Mouse (Mus musculus): ENCODE data around the gene Armc10. TPM values are rescaled to one million over a fixed set of nuclear protein-coding genes. Genes with fewer than 3 reads are reported as not detected.

Armc10 gene
- total and polyA plus RNA-seq, 3 experiments = 32.5 to 54.9 (median 34.1) TPM

DNA sequence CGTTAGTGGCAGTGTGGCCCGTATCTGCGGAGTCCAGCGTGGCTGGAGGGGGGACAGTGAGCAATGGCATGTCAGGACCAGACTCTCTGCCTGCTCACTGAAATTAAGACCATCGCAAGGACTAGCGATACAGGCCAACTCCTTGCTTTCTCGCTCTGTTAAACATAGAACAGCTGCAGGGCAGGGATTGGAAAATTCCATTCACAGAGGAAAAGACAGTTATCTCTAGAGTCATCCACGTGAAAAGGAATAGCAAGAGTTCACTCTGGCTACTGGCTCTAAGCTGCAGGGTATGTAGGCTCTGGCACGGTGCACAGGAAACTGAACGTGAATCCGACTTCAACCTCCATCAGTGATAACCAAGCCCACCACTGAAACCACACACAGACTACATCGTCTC, 29.4 kb downstream of the Armc10 start:
- Histone ChIP-seq H3K27me3 (ENCODE audit: insufficient read depth, low read length) (no peaks in the 10 kb centered on the region), H3K9me3 (replicated peaks) (no peaks in the 10 kb centered on the region), H3K36me3 (replicated peaks) (peaks cover 52% of the 10 kb centered on the region), H3K4me1 (ENCODE audit: insufficient read depth, low read depth, low read length) (peaks cover 27% of the 10 kb centered on the region), H3K4me3 (ENCODE audit: low read depth, low read length) (no peak overlapping the region)
- no peak for ATAC-seq (ENCODE audit: extremely low read depth, insufficient number of reproducible peaks, low FRiP score, poor library complexity, severe bottlenecking)
- no peak for DNase-seq (ENCODE audit: low spot score)
- TF ChIP-seq POLR2AphosphoS5 (IDR thresholded peaks at IDR 0.05; ENCODE audit: insufficient replicate concordance, low read depth, low read length) = no peak

DNA sequence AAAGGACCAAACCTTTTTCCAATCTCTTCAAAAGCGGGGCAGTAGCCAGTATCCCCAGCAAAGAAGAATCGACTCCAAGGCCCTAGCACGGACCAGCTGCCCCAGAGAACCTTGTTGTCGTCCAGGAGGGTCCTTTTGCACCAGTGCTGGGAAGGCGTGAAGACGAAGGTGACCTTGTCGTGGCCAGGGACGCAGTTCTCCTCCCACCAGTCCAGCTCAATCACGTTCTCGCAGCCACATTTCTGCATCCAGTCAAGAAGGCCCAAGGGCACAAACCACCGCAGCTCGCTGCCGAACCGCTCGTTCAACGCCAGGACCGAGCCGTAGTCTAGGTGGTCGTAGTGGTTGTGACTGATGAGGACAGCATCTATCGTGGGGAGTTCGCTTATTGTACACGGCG, 29.9 kb downstream of the Armc10 start:
- TF ChIP-seq CTCF (IDR thresholded peaks at IDR 0.05; ENCODE audit: low read depth, low read length) = no peak
- no peak for TF ChIP-seq GATA1 (IDR thresholded peaks at IDR 0.05; ENCODE audit: borderline replicate concordance, low read length)
- no peak for TF ChIP-seq GATA2 (IDR thresholded peaks at IDR 0.05; ENCODE audit: borderline replicate concordance, low read depth, low read length)
- TF ChIP-seq POLR2AphosphoS5 (IDR thresholded peaks at IDR 0.05; ENCODE audit: insufficient replicate concordance, low read depth, low read length) = no peak
- TF ChIP-seq TAL1 (conservative IDR thresholded peaks at IDR 0.05; ENCODE audit: low read depth, low read length) = no peak
- Histone ChIP-seq H3K4me3 (ENCODE audit: low read depth, low read length) (0 out of 2 replicates have a peak overlapping the region, but pooled peaks have one; percentile 13), H3K36me3 (replicated peaks) (peaks cover 50% of the 10 kb centered on the region), H3K4me1 (ENCODE audit: insufficient read depth, low read depth, low read length) (peaks cover 27% of the 10 kb centered on the region), H3K9me3 (replicated peaks) (no peaks in the 10 kb centered on the region), H3K27me3 (ENCODE audit: insufficient read depth, low read length) (no peaks in the 10 kb centered on the region)
- ATAC-seq (ENCODE audit: extremely low read depth, insufficient number of reproducible peaks, low FRiP score, poor library complexity, severe bottlenecking) = no peak
- no peak for DNase-seq (ENCODE audit: low spot score)

- Histone ChIP-seq H3K4me3 (ENCODE audit: low read depth, low read length) (no peak overlapping the region), H3K9me3 (replicated peaks) (no peaks in the 10 kb centered on the region), H3K27me3 (ENCODE audit: insufficient read depth, low read length) (no peaks in the 10 kb centered on the region), H3K36me3 (replicated peaks) (peaks cover 62% of the 10 kb centered on the region), H3K4me1 (ENCODE audit: insufficient read depth, low read depth, low read length) (peaks cover 22% of the 10 kb centered on the region)
- TF ChIP-seq CTCF (IDR thresholded peaks at IDR 0.05; ENCODE audit: low read depth, low read length) (no peak), GATA1 (IDR thresholded peaks at IDR 0.05; ENCODE audit: borderline replicate concordance, low read length) (no peak), POLR2AphosphoS5 (IDR thresholded peaks at IDR 0.05; ENCODE audit: insufficient replicate concordance, low read depth, low read length) (no peak), GATA2 (IDR thresholded peaks at IDR 0.05; ENCODE audit: borderline replicate concordance, low read depth, low read length) (no peak), TAL1 (conservative IDR thresholded peaks at IDR 0.05; ENCODE audit: low read depth, low read length) (no peak)
- DNase-seq (ENCODE audit: low spot score) (no peak), ATAC-seq (ENCODE audit: extremely low read depth, insufficient number of reproducible peaks, low FRiP score, poor library complexity, severe bottlenecking) (no peak)
Measured at GRCm38 (mm10) chr5:21677939-21678338, 32.3 kb downstream of the Armc10 start.

GRCm38 (mm10) chr5:21678363-21678762, 32.8 kb downstream of the Armc10 start:
- no peak for ATAC-seq (ENCODE audit: extremely low read depth, insufficient number of reproducible peaks, low FRiP score, poor library complexity, severe bottlenecking)
- peaks cover 66% of the 10 kb centered on the region for H3K36me3 ChIP-seq (replicated peaks)
- no peak overlapping the region for H3K4me3 ChIP-seq (ENCODE audit: low read depth, low read length)

GRCm38 (mm10) chr5:21680029-21680428, 34.4 kb downstream of the Armc10 start:
- peaks cover 59% of the 10 kb centered on the region for H3K36me3 ChIP-seq (replicated peaks)
- H3K27me3 ChIP-seq (ENCODE audit: insufficient read depth, low read length) = no peaks in the 10 kb centered on the region
- no peaks in the 10 kb centered on the region for H3K9me3 ChIP-seq (replicated peaks)
- TF ChIP-seq GATA1 (IDR thresholded peaks at IDR 0.05; ENCODE audit: borderline replicate concordance, low read length) (no peak), CTCF (IDR thresholded peaks at IDR 0.05; ENCODE audit: low read depth, low read length) (no peak), GATA2 (IDR thresholded peaks at IDR 0.05; ENCODE audit: borderline replicate concordance, low read depth, low read length) (no peak), TAL1 (conservative IDR thresholded peaks at IDR 0.05; ENCODE audit: low read depth, low read length) (no peak), POLR2AphosphoS5 (IDR thresholded peaks at IDR 0.05; ENCODE audit: insufficient replicate concordance, low read depth, low read length) (no peak)
- ATAC-seq (ENCODE audit: extremely low read depth, insufficient number of reproducible peaks, low FRiP score, poor library complexity, severe bottlenecking) = no peak
- H3K4me1 ChIP-seq (ENCODE audit: insufficient read depth, low read depth, low read length) = peaks cover 11% of the 10 kb centered on the region
- H3K4me3 ChIP-seq (ENCODE audit: low read depth, low read length) = no peak overlapping the region
- no peak for DNase-seq (ENCODE audit: low spot score)

More at GRCm38 (mm10) chr5:21678363-21678762, 32.8 kb downstream of the Armc10 start:
- no peak for DNase-seq (ENCODE audit: low spot score)
- H3K27me3 ChIP-seq (ENCODE audit: insufficient read depth, low read length) = no peaks in the 10 kb centered on the region
- H3K9me3 ChIP-seq (replicated peaks) = no peaks in the 10 kb centered on the region
- no peak for TF ChIP-seq CTCF (IDR thresholded peaks at IDR 0.05; ENCODE audit: low read depth, low read length)
- no peak for TF ChIP-seq TAL1 (conservative IDR thresholded peaks at IDR 0.05; ENCODE audit: low read depth, low read length)
- no peak for TF ChIP-seq POLR2AphosphoS5 (IDR thresholded peaks at IDR 0.05; ENCODE audit: insufficient replicate concordance, low read depth, low read length)
- TF ChIP-seq GATA1 (IDR thresholded peaks at IDR 0.05; ENCODE audit: borderline replicate concordance, low read length) = no peak
- peaks cover 19% of the 10 kb centered on the region for H3K4me1 ChIP-seq (ENCODE audit: insufficient read depth, low read depth, low read length)

- TF ChIP-seq CTCF (IDR thresholded peaks at IDR 0.05; ENCODE audit: low read depth, low read length) = no peak
- no peak for TF ChIP-seq GATA1 (IDR thresholded peaks at IDR 0.05; ENCODE audit: borderline replicate concordance, low read length)
- TF ChIP-seq TAL1 (conservative IDR thresholded peaks at IDR 0.05; ENCODE audit: low read depth, low read length) = no peak
- TF ChIP-seq GATA2 (IDR thresholded peaks at IDR 0.05; ENCODE audit: borderline replicate concordance, low read depth, low read length) = no peak
- TF ChIP-seq POLR2AphosphoS5 (IDR thresholded peaks at IDR 0.05; ENCODE audit: insufficient replicate concordance, low read depth, low read length) = no peak
- H3K9me3 ChIP-seq (replicated peaks) = no peaks in the 10 kb centered on the region
- no peak for ATAC-seq (ENCODE audit: extremely low read depth, insufficient number of reproducible peaks, low FRiP score, poor library complexity, severe bottlenecking)
- peaks cover 50% of the 10 kb centered on the region for H3K36me3 ChIP-seq (replicated peaks)
- DNase-seq (ENCODE audit: low spot score) = no peak
- peaks cover 8% of the 10 kb centered on the region; the same call in 1 of the 2 replicates for H3K4me1 ChIP-seq (ENCODE audit: insufficient read depth, low read depth, low read length)
- no peak overlapping the region for H3K4me3 ChIP-seq (ENCODE audit: low read depth, low read length)
- no peaks in the 10 kb centered on the region for H3K27me3 ChIP-seq (ENCODE audit: insufficient read depth, low read length)
Measured at GRCm38 (mm10) chr5:21680940-21681339, 35.3 kb downstream of the Armc10 start.

GRCm38 (mm10) chr5:21683811-21684210, 38.2 kb downstream of the Armc10 start:
- H3K9me3 ChIP-seq (replicated peaks) = no peaks in the 10 kb centered on the region
- no peak for DNase-seq (ENCODE audit: low spot score)
- no peak for TF ChIP-seq TAL1 (conservative IDR thresholded peaks at IDR 0.05; ENCODE audit: low read depth, low read length)
- no peak for TF ChIP-seq GATA1 (IDR thresholded peaks at IDR 0.05; ENCODE audit: borderline replicate concordance, low read length)
- no peaks in the 10 kb centered on the region for H3K27me3 ChIP-seq (ENCODE audit: insufficient read depth, low read length)
- no peak overlapping the region for H3K4me3 ChIP-seq (ENCODE audit: low read depth, low read length)
- peaks cover 43% of the 10 kb centered on the region for H3K36me3 ChIP-seq (replicated peaks)
- ATAC-seq (ENCODE audit: extremely low read depth, insufficient number of reproducible peaks, low FRiP score, poor library complexity, severe bottlenecking) = no peak
- H3K4me1 ChIP-seq (ENCODE audit: insufficient read depth, low read depth, low read length) = peaks cover 2% of the 10 kb centered on the region; the same call in 1 of the 2 replicates
